Mouse (Mus musculus) intestine, embryonic 15.5 days (tissue): ENCODE results near the gene Pih1d1. TPM values are rescaled to one million over a fixed set of nuclear protein-coding genes. Genes with fewer than 3 reads are reported as not detected.
"Not testable (repeated sequence)": the region's sequence is repeated elsewhere in the genome, so short reads cannot be mapped to it uniquely, and the experiment has no call there.

Source experiments
- ATAC-seq: fragments of 200-750 bp; cut with Nextera tagmentation; 2 replicates; pipeline ENCODE4 v1.8.0; 2017; ENCODE audit warnings: moderate TSS enrichment, moderate library complexity
- H3K27ac ChIP-seq: fragments of 300-500 bp; sonication (generic); 2 replicates; pipeline ENCODE4 v1.5.1; 2015; ENCODE audit warnings: mild to moderate bottlenecking, inconsistent platforms
- H3K27me3 ChIP-seq: fragments of 300-500 bp; sonication (generic); replicated peaks from 2 replicates; pipeline ENCODE4 v1.6.1; 2015; ENCODE audit warnings: inconsistent platforms
- H3K36me3 ChIP-seq: fragments of 300-500 bp; sonication (generic); 2 replicates; pipeline ENCODE4 v1.6.1; 2015; ENCODE audit warnings: inconsistent platforms
- H3K4me1 ChIP-seq: fragments of 300-500 bp; sonication (generic); replicated peaks from 2 replicates; pipeline ENCODE4 v1.6.1; 2015; ENCODE audit warnings: inconsistent platforms
- H3K4me2 ChIP-seq: fragments of 300-500 bp; sonication (generic); replicated peaks from 2 replicates; pipeline ENCODE4 v1.6.1; 2015; ENCODE audit warnings: mild to moderate bottlenecking, inconsistent platforms
- H3K4me3 ChIP-seq: fragments of 300-500 bp; sonication (generic); replicated peaks from 2 replicates; pipeline ENCODE4 v1.5.1; 2015; ENCODE audit warnings: inconsistent platforms
- H3K9ac ChIP-seq: fragments of 300-500 bp; sonication (generic); 2 replicates; pipeline ENCODE4 v1.6.1; 2015; ENCODE audit warnings: inconsistent platforms
- H3K9me3 ChIP-seq: fragments of 300-500 bp; sonication (generic); 2 replicates; pipeline ENCODE4 v1.6.1; 2016; ENCODE audit warnings: inconsistent platforms
- WGBS: fragments of 180-500 bp; shearing (Covaris S2); methylation state at CpG from one replicate; pipeline ENCODE4 v1.1.7; 2015; 5-methylcytosine and 5-hydroxymethylcytosine counted together
- polyA plus RNA-seq: library from polyadenylated mRNA; unstranded; fragments of >200 nt; fragmentation: Nextera tagmentation; extraction: Ambion mirVana; gene quantifications from 2 replicates; pipeline ENCODE4 v1.2.1, GENCODE M21; 2015

Gene Pih1d1
- polyA plus RNA-seq, 1 experiment from 2014 or later: 94.1 TPM

GRCm38 (mm10) chr7:45162996-45163615 lies 9.0 kb downstream of the Pih1d1 start:
- peaks cover 56% of the 10 kb centered on the region for H3K27me3 ChIP-seq
- H3K4me3 ChIP-seq: no peak overlapping the region; the same call in 1 of the 2 replicates
- no peak for ATAC-seq

GRCm38 (mm10) chr7:45163735-45164490 lies 9.8 kb downstream of the Pih1d1 start, which contains the start of gene Slc17a7:
TSS of gene Slc17a7 (plus strand) at chr7:45163949.
- H3K27ac ChIP-seq: no peak within 1 kb of the TSS
- peak within 1 kb of the TSS; percentile 95 for H3K4me2 ChIP-seq
- peak within 1 kb of the TSS; percentile 47 for H3K4me3 ChIP-seq
- H3K36me3 ChIP-seq: no peaks in the 10 kb centered on the region; the same call in 1 of the 2 replicates
- peaks cover 7% of the 10 kb centered on the region for H3K4me1 ChIP-seq
- peak; percentile 55; the same call in 1 of the 2 replicates for ATAC-seq
- no peaks in the 10 kb centered on the region for H3K9me3 ChIP-seq
- peak within 1 kb of the TSS; percentile 50 for H3K9ac ChIP-seq
- H3K27me3 ChIP-seq: peaks cover 64% of the 10 kb centered on the region
- WGBS: under 1% methylated on average over 37 of the region's 41 CpGs

More at GRCm38 (mm10) chr7:45162996-45163615, 9.0 kb downstream of the Pih1d1 start:
- H3K9me3 ChIP-seq: no peaks in the 10 kb centered on the region
- no peak overlapping the region for H3K27ac ChIP-seq
- peaks cover 3% of the 10 kb centered on the region; the same call in 1 of the 2 replicates for H3K36me3 ChIP-seq
- WGBS: 75% methylated on average over 9 of the region's 9 CpGs
- peaks cover 7% of the 10 kb centered on the region for H3K4me1 ChIP-seq
- no peak overlapping the region for H3K9ac ChIP-seq
- H3K4me2 ChIP-seq: peak overlapping the region; percentile 95; the same call in 1 of the 2 replicates

DNA sequence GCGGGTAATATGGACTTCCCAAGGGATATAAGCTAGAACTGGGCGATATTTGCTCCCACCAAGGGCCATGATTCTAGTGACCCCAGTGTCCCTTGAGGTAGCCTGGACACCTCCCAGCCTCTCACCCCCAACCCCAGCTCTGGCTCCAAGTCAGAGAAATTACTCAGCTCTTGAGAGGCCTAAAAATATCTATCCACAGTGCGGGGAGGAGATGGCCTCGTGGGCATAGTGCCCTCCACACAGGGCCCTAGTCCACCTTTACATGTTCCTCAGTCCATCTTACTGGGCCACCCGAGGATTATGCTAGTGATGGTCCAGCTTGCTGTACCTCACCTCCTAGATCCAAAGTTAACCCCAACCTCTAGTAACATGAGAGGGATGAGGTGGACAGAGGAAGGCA lies 10.7 kb downstream of the Pih1d1 start:
- Histone ChIP-seq H3K4me2 (no peak overlapping the region), H3K4me3 (no peak overlapping the region), H3K9me3 (peaks cover 5% of the 10 kb centered on the region; the same call in 1 of the 2 replicates), H3K27me3 (peaks cover 73% of the 10 kb centered on the region), H3K4me1 (peaks cover 7% of the 10 kb centered on the region), H3K36me3 (no peaks in the 10 kb centered on the region; the same call in 1 of the 2 replicates), H3K9ac (no peak overlapping the region), H3K27ac (no peak overlapping the region)
- WGBS: 64% methylated on average over 5 of the region's 5 CpGs
- no peak for ATAC-seq

DNA sequence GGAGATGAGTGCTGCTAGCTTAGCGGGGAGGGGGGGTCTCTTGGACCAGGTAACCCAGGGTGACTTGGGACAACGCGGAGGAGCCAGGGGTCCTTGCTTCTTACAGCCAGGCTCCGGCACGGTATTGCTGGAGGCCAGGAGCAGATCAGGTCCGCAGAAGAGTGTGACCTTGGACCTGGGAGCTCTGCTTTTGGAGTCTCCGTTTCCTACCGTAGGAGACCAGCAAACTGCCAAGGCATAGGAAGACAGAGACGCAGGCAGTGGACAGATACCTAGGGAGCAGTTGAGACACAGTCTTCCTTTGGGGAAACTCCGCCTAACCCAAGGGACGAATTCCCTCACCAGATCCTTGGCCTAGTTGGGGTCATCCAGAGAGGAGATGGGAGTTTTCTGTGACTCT lies 11.6 kb downstream of the Pih1d1 start:
- Histone ChIP-seq H3K4me3 (no peak overlapping the region), H3K9me3 (peaks cover 5% of the 10 kb centered on the region; the same call in 1 of the 2 replicates), H3K36me3 (no peaks in the 10 kb centered on the region; the same call in 1 of the 2 replicates), H3K27me3 (peaks cover 76% of the 10 kb centered on the region), H3K9ac (no peak overlapping the region), H3K27ac (no peak overlapping the region), H3K4me2 (no peak overlapping the region), H3K4me1 (peaks cover 7% of the 10 kb centered on the region)
- ATAC-seq: no peak
- WGBS: 51% methylated on average over 11 of the region's 11 CpGs

GRCm38 (mm10) chr7:45166950-45167401 lies 12.9 kb downstream of the Pih1d1 start:
- Histone ChIP-seq H3K27me3 (peaks cover 85% of the 10 kb centered on the region), H3K4me3 (no peak overlapping the region), H3K4me1 (peaks cover 7% of the 10 kb centered on the region), H3K9me3 (peaks cover 5% of the 10 kb centered on the region; the same call in 1 of the 2 replicates), H3K4me2 (no peak overlapping the region), H3K36me3 (no peaks in the 10 kb centered on the region), H3K9ac (no peak overlapping the region), H3K27ac (no peak overlapping the region)
- whole genome bisulfite sequencing: 27% methylated on average over 10 of the region's 10 CpGs
- ATAC-seq: no peak

DNA sequence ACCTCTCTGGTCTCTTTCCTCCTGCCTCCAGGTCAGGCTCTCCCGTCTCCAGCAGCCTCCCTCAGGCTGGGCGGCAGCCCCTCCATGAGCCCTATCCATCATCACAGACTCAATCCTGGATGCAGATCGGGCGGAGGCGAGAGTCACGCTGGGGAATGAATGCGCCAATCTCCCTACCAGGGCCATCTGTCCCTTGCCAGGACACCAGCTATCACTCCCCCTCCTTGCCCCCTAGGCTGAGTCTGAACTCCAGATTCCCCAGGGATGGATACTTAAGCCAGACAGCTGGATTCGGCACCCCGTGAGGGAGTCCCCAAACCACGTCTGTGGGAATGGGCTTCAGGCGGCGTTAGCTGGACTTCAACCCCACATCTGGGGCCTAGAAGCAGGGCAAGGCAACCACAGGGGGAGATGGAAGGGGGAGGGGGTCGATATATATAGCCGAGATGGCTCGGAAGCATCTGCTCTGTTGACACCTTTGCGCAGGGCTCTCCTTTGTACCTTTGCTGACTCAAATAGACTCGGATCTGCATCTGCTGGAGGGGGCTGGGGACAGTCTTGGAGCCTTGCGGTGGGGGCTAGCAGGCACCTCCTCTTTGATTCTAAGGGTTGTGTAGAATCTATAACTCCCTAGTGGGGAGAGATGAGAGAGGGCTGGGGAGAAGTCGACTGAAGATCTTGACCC lies 13.8 kb downstream of the Pih1d1 start:
- H3K36me3 ChIP-seq: no peaks in the 10 kb centered on the region
- H3K27me3 ChIP-seq: peaks cover 86% of the 10 kb centered on the region
- peaks cover 5% of the 10 kb centered on the region; the same call in 1 of the 2 replicates for H3K9me3 ChIP-seq
- H3K9ac ChIP-seq: no peak overlapping the region
- 4% methylated on average over 19 of the region's 19 CpGs for WGBS
- H3K4me3 ChIP-seq: no peak overlapping the region
- H3K27ac ChIP-seq: no peak overlapping the region
- H3K4me2 ChIP-seq: no peak overlapping the region
- ATAC-seq: no peak
- H3K4me1 ChIP-seq: peaks cover 7% of the 10 kb centered on the region

DNA sequence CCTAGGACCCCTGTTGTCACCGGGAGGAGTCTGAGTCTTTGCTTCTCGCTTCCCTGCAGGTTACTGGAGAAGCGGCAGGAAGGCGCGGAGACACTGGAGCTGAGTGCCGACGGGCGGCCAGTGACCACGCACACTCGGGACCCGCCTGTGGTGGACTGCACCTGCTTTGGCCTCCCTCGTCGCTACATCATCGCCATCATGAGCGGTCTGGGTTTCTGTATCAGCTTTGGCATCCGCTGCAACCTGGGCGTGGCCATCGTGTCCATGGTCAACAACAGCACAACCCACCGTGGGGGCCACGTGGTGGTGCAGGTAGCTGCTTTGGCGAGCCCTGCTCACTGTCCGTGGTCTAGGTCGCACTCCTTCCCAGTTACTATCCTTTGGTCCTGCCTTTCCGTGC lies 14.6 kb downstream of the Pih1d1 start:
- ATAC-seq: no peak
- Histone ChIP-seq H3K27me3 (peaks cover 83% of the 10 kb centered on the region), H3K4me3 (no peak overlapping the region), H3K4me2 (no peak overlapping the region), H3K9me3 (peaks cover 5% of the 10 kb centered on the region; the same call in 1 of the 2 replicates), H3K4me1 (peaks cover 5% of the 10 kb centered on the region), H3K27ac (no peak overlapping the region), H3K9ac (no peak overlapping the region), H3K36me3 (no peaks in the 10 kb centered on the region)
- WGBS: 8% methylated on average over 24 of the region's 24 CpGs

GRCm38 (mm10) chr7:45169495-45169894 lies 15.4 kb downstream of the Pih1d1 start:
- Histone ChIP-seq H3K27me3 (peaks cover 82% of the 10 kb centered on the region), H3K4me2 (no peak overlapping the region), H3K9me3 (peaks cover 5% of the 10 kb centered on the region; the same call in 1 of the 2 replicates), H3K36me3 (no peaks in the 10 kb centered on the region), H3K4me3 (no peak overlapping the region), H3K27ac (no peak overlapping the region), H3K4me1 (no peaks in the 10 kb centered on the region), H3K9ac (no peak overlapping the region)
- no peak for ATAC-seq
- 91% methylated on average over 3 of the region's 3 CpGs for WGBS

DNA sequence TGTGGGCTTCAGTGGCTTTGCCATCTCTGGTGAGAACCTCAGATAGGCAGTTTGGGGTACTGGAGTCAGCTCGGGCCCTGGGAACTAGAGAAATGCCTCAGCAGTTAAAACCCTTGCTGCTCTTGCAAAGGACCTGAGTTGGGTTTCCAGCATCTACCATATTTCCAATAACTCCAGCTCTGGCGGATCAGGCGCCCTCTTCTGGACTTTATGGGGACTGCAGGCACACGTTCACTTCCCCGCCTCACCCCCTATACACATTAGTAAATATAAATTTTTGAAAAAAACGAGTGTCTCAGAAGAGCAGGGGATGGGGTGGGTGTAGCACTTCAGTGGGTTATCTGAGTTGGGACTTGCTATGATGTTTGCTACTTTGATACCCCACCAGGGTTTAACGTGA lies 18.9 kb downstream of the Pih1d1 start:
- 54% methylated on average over 7 of the region's 7 CpGs for WGBS

GRCm38 (mm10) chr7:45173772-45174171 lies 19.7 kb downstream of the Pih1d1 start:
- H3K9me3 ChIP-seq, ATAC-seq, H3K4me3 ChIP-seq, H3K36me3 ChIP-seq, H3K9ac ChIP-seq, H3K27ac ChIP-seq, H3K4me2 ChIP-seq, H3K4me1 ChIP-seq: not testable (repeated sequence)
- WGBS: 61% methylated on average over 1 of the region's 1 CpGs
- H3K27me3 ChIP-seq: peaks cover 85% of the 10 kb centered on the region

More for the DNA sequence above, 18.9 kb downstream of the Pih1d1 start:
- Histone ChIP-seq H3K27ac (no peak overlapping the region), H3K27me3 (peaks cover 85% of the 10 kb centered on the region), H3K9me3 (peaks cover 5% of the 10 kb centered on the region; the same call in 1 of the 2 replicates), H3K4me3 (no peak overlapping the region), H3K9ac (no peak overlapping the region), H3K4me1 (peaks cover 10% of the 10 kb centered on the region; the same call in 1 of the 2 replicates), H3K36me3 (no peaks in the 10 kb centered on the region), H3K4me2 (no peak overlapping the region)
- no peak for ATAC-seq

DNA sequence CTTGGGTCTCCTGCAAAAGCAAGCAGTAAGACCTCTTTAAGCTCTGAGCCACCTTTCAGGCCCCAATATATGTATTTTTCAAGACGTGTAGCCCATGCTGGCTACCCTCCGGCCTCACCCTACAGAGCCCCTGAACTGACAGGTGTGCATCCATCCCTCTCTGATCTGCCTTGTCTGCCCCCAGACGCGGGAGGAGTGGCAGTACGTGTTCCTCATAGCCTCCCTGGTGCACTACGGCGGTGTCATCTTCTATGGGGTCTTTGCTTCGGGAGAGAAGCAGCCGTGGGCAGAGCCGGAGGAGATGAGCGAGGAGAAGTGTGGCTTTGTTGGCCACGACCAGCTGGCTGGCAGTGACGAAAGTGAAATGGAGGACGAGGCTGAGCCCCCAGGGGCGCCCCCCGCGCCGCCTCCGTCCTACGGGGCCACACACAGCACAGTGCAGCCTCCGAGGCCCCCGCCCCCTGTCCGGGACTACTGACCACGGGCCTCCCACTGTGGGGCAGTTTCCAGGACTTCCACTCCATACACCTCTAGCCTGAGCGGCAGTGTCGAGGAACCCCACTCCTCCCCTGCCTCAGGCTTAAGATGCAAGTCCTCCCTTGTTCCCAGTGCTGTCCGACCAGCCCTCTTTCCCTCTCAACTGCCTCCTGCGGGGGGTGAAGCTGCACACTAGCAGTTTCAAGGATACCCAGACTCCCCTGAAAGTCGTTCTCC lies 20.6 kb downstream of the Pih1d1 start:
- H3K4me1 ChIP-seq: peaks cover 10% of the 10 kb centered on the region; the same call in 1 of the 2 replicates
- H3K36me3 ChIP-seq: no peaks in the 10 kb centered on the region
- ATAC-seq: no peak
- WGBS: 5% methylated on average over 29 of the region's 29 CpGs
- H3K4me3 ChIP-seq: peak overlapping the region; percentile 13; the same call in 1 of the 2 replicates
- peak overlapping the region; percentile 39 for H3K4me2 ChIP-seq
- H3K9ac ChIP-seq: no peak overlapping the region
- peaks cover 85% of the 10 kb centered on the region for H3K27me3 ChIP-seq
- H3K27ac ChIP-seq: no peak overlapping the region
- 0 out of 2 replicates have a peak, but pooled peaks cover under 1% of the 10 kb centered on the region for H3K9me3 ChIP-seq
